Mouse (Mus musculus) retina, adult 2 months (tissue): Measurements from ENCODE around the gene Slco1a5.
"Not testable (repeated sequence)": the region's sequence is repeated elsewhere in the genome, so short reads cannot be mapped to it uniquely, and the experiment has no call there.

Source experiments
- DNase-seq: peaks from one replicate; pipeline ENCODE4 v3.0.0-alpha.2; 2012; ENCODE audit warnings: low read depth, low spot score

Slco1a5 gene

DNA sequence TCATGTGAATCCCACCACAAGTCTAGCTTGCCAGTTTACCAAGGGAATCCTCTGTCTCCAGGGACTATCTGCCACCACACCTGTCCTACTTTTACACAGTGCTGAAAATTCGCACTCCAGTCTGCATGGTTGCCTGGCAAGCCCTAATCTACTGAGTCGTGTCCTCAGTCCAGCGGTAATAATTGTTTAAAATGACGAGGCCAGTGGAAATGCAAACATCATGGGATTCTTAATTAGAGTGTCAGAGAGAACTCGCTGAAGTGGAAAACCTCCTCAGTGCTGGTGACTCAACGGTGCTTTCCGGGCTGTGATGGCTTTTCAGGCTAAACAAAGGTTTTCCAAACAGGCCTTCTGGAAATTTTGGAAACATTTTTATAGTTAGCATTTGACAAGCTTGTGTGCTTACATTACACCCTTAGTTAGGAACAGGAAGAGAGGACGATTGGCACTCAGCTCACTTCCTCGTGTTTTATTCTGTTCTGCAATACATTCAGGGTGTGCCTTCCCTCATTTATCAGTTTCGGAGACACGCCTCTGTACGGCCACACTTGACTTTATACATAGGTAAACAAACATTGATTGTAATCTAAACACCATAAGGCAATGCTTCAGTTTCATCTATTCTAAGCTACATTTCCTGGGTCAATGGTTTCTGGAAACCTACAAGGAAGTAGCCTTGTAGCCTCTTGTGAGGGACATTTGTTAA lies 33.2 kb downstream of the Slco1a5 start:
- no peak for DNase-seq

DNA sequence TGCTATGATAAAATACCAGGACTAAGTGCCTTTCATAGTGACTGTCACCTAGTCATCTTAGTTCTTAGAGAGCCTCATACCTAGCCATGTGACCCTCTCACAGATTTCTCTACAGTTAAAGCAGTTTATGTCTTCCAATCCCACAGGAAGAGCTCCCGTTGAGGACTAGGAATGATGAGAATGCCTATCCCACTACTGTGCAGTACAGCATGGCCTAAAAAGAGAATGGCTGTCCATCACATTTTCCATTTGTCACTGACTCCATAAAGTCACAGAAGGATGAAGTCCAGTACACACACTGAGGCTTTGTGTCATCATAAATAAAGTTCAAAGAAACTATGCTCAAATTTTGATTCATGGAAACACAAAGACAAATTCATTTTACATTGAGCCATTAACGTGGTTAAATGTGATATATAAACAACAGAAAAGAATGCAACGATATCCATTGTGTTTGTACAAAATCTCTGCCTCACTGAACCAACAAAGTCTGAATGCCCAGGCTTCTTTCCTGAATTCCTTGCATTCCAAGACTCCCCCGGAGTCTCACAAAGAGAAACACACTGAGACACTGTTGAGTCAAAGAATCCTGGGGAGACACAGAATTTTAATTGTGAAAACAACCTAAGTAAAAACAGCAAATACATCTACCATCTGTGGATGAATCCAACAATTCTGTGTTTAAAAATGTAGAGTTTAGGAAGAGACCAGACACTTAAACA lies 46.9 kb downstream of the Slco1a5 start:
- DNase-seq, result no peak

DNA sequence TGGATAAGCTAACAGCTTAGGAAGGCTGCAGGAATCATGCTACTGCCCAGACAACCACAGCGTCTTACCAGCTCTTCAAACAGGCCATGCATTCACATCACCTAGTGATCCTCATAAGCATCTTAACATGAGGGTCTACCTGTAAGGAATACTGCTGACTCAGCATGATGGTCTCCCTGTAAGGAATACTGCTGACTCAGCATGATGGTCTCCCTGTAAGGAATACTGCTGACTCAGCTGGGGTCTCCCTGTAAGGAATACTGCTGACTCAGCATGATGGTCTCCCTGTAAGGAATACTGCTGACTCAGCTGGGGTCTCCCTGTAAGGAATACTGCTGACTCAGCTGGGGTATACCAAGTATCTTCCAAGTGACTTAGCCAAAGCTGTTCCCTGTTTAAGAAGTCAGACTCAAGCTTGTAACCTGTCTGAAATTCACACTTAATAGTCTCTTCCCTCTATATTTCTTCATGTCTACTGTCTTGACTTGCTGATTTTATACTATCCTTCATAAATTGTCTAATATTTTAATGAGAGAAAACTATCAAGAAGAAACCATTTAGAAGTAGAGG lies 72.0 kb downstream of the Slco1a5 start:
- not testable (repeated sequence) for DNase-seq

DNA sequence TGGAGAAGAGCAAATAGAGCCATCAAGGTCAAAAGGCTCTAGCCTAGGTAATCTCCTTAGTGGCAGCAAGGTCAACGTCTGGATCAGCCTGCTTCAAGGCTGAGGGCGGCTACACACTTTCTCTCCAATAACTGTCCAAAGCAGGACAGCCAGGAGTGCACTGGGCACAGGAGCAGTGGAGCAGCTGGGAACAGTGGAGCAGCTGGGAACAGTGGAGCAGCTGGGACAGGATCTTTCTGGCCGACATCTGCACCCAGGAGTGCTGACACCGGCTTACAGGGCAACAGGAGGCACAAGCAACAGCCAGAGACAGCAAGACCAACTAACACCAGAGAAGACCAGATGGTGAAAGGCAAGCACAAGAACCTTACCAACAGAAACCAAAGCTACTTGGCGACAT lies 77.7 kb downstream of the Slco1a5 start:
- no peak for DNase-seq

DNA sequence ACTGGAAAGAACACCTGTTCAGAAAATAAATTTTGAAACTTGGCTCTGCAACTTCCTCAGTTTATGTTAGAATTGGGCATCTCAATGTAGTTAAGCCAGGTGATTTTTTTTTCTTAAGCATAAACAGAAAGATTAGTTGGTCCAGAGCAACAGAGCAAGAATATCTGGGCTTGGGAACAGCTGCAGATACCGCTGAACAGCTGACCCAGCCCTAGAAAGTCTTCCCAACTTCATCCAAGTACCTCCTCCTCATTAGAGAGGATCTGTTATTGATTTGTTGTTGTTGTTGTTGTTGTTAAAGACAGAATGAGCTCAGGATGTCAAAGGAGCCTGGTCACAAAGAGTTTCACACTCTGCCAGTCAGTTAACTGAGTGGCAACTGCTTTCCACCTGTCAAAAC lies 83.3 kb downstream of the Slco1a5 start:
- DNase-seq, result no peak

DNA sequence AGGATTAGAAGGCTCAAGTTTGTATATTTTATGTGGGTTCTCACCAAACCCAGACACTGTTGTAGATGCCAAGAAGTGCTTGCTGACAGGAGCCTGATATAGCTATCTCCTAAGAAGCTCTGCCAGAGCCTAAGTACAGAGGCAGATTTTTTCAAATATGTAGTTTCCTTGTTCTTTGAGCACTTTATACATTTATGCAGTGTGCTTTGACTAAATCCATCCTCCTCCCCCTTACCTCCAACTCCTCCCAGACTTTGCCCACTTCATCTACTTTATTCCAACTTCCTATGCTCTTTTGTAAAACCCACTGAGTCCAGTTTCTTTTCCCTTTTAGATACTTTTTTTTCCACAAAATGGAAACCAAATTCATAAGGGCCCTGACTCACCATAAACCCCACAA lies 102.6 kb downstream of the Slco1a5 start:
- no peak for DNase-seq

DNA sequence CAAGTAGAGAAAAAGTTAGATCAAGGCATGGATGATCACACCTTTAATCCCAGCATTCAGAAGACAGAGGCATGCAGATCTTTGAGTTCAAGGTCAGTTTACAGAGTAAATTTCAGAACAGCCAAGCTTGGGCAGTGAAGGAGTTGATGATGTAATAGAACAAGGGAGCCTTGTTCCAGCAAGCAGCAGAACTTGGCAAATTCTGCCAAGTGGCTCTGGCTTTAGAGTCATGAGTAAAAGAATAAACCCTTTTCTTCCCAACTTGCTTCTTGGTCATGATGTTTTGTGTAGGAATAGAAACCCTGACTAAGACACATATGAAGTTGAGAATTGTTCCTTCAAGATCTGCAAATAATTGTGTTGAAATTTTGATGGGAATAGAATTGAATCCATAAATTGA lies 111.0 kb downstream of the Slco1a5 start:
- no peak for DNase-seq

DNA sequence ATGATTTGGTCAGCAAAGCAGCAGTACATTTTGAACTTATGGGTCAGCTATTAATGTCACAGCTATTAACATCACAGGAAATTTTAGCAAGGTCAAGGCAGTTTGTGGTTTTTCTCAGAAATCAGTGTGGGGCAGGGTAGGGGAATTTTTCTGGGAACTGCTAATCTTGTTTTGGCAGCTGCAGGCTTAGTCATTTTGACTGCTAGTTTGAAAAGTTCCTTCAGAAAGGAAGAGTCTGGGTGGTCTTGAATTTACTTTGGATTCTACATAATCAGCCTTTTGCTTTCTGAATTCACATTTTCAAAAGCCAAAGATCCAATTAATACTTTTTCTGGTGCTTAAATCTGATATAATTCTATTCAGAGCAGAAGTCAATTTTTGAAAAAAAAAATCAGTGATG lies 113.0 kb downstream of the Slco1a5 start:
- no peak for DNase-seq

DNA sequence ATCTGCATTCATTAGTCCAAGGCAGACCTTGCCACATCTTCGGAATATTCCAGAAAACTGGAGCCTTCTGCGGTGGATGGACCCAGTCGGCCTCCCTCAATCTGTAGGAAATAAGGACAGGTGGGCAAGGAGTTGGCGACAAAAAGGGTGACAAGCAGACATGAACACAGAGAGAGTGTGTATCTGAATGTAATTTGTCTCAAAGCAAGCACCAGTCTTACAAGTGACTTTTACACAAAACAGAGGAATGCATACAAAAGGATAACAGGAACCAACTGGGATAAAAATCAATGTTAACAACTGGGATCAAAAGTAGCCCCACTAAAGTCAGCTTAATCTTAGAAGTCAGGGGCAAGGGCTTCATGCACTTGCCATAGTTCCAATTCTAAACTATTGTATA lies 114.4 kb downstream of the Slco1a5 start, which contains the start of gene Slco1a6:
TSS of gene Slco1a6 (minus strand) at position 101 of the 400 bp plus-strand sequence.
- no peak for DNase-seq

DNA sequence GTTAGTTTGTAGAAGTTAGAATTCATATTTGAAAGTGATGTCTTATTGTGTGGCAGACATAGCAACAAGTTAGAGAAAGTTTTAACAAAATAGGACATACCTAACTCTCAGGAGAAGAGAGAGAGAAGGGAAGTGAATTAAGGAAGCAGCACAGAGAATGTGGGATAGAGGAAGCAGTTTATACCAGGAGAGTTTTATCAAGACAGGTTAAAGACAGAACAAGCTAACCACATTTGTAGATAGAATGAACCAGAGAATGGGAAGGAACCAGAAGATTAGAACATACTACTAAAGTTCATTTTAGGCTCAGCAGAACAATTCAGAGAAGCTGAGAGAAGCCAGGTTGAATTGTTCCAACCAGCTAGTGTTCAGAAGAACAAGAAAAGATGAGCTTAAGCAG lies 122.3 kb downstream of the Slco1a5 start:
- no peak for DNase-seq

DNA sequence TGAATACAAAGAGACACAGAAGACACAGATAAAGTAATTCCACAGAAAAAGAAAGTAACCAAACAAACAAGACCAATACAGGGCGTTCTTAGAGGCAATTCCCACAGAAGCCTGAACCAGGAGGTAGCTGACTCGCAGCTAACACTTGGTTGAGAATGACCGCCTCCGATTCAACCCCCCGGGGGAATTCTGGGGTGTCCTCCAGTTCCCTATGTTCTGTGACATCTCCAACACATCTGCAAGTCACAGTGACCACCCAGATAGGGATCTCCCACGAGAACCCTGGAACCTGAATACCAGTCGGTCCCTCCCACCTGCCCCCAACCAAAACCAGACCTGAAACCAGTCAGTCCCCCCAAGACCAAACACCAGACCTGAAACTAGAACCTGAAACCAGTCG lies 128.5 kb downstream of the Slco1a5 start:
- no peak for DNase-seq

DNA sequence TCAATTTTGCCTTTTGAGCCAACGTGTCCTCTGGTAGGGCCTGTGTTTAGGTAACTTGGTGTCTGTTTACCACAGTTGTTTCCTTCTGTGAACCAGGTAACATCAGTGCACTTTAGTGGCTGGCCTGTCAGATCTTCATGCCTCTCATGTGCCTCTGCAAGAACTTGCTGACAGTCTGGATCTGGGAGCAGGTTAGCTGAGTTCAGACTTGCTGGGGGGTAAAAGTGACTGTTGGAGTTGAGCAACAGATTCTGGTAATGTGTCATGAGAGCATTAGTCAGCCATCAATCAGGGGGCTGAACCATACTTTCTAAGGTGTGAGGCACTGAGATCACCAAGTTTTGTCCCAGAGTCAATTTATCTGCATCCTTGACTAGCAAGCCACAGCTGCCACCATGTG lies 130.8 kb downstream of the Slco1a5 start:
- DNase-seq, result no peak

DNA sequence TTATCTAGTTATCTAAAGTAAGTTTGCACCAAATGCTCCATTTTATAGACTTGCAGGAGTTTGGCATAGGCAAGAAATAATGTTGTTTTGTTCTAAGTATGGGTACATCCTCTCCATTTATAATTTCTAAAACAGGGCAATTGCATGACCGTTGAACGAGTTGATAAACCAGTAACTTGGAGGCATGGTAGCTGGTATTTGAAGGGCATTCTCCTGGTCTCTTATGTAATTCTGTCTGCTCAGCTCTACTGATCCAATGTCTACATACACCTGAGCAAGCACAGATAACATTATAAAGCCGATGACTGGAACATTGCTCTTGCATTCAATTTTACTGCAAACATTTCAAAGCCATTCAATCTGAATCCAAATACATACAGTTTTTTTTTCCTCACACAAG lies 135.4 kb downstream of the Slco1a5 start:
- DNase-seq, result no peak

DNA sequence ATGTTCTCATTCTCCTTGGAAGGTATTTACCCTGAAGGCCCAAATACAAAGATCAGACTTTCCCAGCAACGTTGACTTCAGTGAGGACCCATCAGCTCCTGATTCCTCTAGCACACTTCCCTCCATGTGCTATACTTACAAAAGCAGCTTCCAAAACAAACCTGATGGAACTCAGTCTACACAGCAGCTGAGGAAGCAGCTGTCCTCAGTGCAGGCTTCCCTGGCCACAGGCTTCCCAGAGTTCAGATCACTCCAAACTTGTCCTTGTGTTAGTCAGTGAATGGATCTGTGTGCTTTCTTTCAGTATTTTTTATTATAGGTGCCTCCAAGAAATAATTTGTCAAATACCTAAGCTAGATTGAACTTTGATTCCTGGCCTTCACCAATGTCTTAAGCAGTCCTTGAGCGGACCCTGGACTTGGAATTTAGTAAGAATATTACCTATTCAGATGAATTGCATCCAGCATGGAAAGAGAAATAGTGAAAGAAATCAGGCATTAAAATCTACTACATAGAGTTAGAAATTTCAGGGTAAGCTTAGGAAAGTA lies 136.8 kb downstream of the Slco1a5 start:
- no peak for DNase-seq
